Mouse (Mus musculus) midbrain, postnatal 0 days (tissue): ENCODE measurements around the gene Gm3468. TPM values are rescaled to one million over a fixed set of nuclear protein-coding genes. Genes with fewer than 3 reads are reported as not detected.
"Not testable (repeated sequence)": the region's sequence is repeated elsewhere in the genome, so short reads cannot be mapped to it uniquely, and the experiment has no call there.

Experiments
- ATAC-seq: fragments of 200-750 bp; cut with Nextera tagmentation; 2 replicates; pipeline ENCODE4 v1.8.0; 2017; ENCODE audit warnings: moderate number of reproducible peaks, mild to moderate bottlenecking, moderate TSS enrichment, moderate library complexity; ENCODE audit not compliant: low FRiP score
- DNase-seq: peaks from one replicate; pipeline ENCODE4 v3.0.0-alpha.2; 2015; ENCODE audit warnings: low spot score
- H3K27ac ChIP-seq: fragments of 300-500 bp; sonication (generic); 2 replicates; pipeline ENCODE4 v1.5.1; 2014; ENCODE audit warnings: low read depth, mild to moderate bottlenecking, low read length, mixed read lengths
- H3K27me3 ChIP-seq: fragments of 300-500 bp; sonication (generic); 2 replicates; pipeline ENCODE4 v1.6.1; 2014; ENCODE audit warnings: low read length, control low read depth, mixed read lengths; ENCODE audit not compliant: insufficient read depth
- H3K36me3 ChIP-seq: fragments of 300-500 bp; sonication (generic); 2 replicates; pipeline ENCODE4 v1.6.1; 2014; ENCODE audit warnings: low read length, control low read depth, mixed read lengths; ENCODE audit not compliant: insufficient read depth
- H3K4me1 ChIP-seq: fragments of 300-500 bp; sonication (generic); 2 replicates; pipeline ENCODE4 v1.6.1; 2014; ENCODE audit warnings: mild to moderate bottlenecking, control low read depth, antibody characterized with exemption, low read length, mixed read lengths; ENCODE audit not compliant: insufficient read depth
- H3K4me2 ChIP-seq: fragments of 300-500 bp; sonication (generic); 2 replicates; pipeline ENCODE4 v1.6.1; 2014; ENCODE audit warnings: low read depth, mild to moderate bottlenecking, low read length, mixed read lengths; ENCODE audit not compliant: poor library complexity, severe bottlenecking
- H3K4me3 ChIP-seq: fragments of 300-500 bp; sonication (generic); 2 replicates; pipeline ENCODE4 v1.5.1; 2014; ENCODE audit warnings: low read depth, mild to moderate bottlenecking, low read length, moderate library complexity
- H3K9ac ChIP-seq: fragments of 300-500 bp; sonication (generic); replicated peaks from 2 replicates; pipeline ENCODE4 v1.6.1; 2014; ENCODE audit warnings: mild to moderate bottlenecking, low read length, moderate library complexity, mixed read lengths; ENCODE audit not compliant: poor library complexity, severe bottlenecking
- H3K9me3 ChIP-seq: fragments of 300-500 bp; sonication (generic); 2 replicates; pipeline ENCODE4 v1.6.1; 2016; ENCODE audit warnings: low read length, control low read depth
- CTCF ChIP-seq: IDR thresholded peaks from 2 replicates; pipeline ENCODE4 v1.5.1; 2016; ENCODE audit warnings: antibody characterized with exemption, mild to moderate bottlenecking
- WGBS: fragments of 180-500 bp; shearing (Covaris S2); extraction: QIAGEN DNeasy Blood & Tissue Kit; methylation state at CpG from one replicate; pipeline ENCODE4 v1.1.7; 2014; 5-methylcytosine and 5-hydroxymethylcytosine counted together
- polyA plus RNA-seq: library from polyadenylated mRNA; unstranded; fragments of >200 nt; fragmentation: Nextera tagmentation; extraction: Ambion mirVana; gene quantifications from 2 replicates; pipeline ENCODE4 v1.2.1, GENCODE M21; 2015
- total RNA-seq: library from RNA; depleted of rRNA; stranded (reverse); fragments of >200 nt; gene quantifications from 2 replicates; pipeline ENCODE4 v1.2.3, GENCODE M21; 2014; rRNA removed

Gene Gm3468
- 4.5 and 5.1 TPM in 2 replicates for total RNA-seq
- polyA plus RNA-seq, result 6.9 and 7.4 TPM in 2 replicates

- Histone ChIP-seq H3K4me2 (peak within 1 kb of the TSS; percentile 34; the same call in 1 of the 2 replicates), H3K4me3 (peak within 1 kb of the TSS; percentile 34)
- H3K9me3 ChIP-seq, H3K4me1 ChIP-seq, H3K9ac ChIP-seq, H3K36me3 ChIP-seq, H3K27ac ChIP-seq, H3K27me3 ChIP-seq: not testable (repeated sequence)
- peak; percentile 91 for ATAC-seq
- peak; percentile 72 for TF ChIP-seq CTCF
- WGBS, result 0% methylated on average over 14 of the region's 51 CpGs
- DNase-seq, result peak; percentile 65
These were observed at the start of gene Gm3468 for GRCm38 (mm10) chr14:6108272-6108925. Gene Gm3468 (minus strand): TSS chr14:6108665.

GRCm38 (mm10) chr14:6125707-6126106 lies 17.2 kb upstream of the Gm3468 start, which contains the start of gene Gm3476:
Gene Gm3476 (minus strand): TSS chr14:6125807.
- not testable (repeated sequence) for H3K4me2 ChIP-seq, DNase-seq, H3K27ac ChIP-seq, H3K4me3 ChIP-seq, H3K36me3 ChIP-seq, H3K27me3 ChIP-seq, ATAC-seq, H3K4me1 ChIP-seq, H3K9ac ChIP-seq, H3K9me3 ChIP-seq
- no CpG with 5 or more reads among the region's 1 CpGs for WGBS

- not testable (repeated sequence) for ATAC-seq, H3K9me3 ChIP-seq, H3K27me3 ChIP-seq, H3K9ac ChIP-seq, H3K4me1 ChIP-seq, H3K36me3 ChIP-seq, H3K27ac ChIP-seq
- Histone ChIP-seq H3K4me3 (peak overlapping the region; percentile 34), H3K4me2 (peak overlapping the region; percentile 34; the same call in 1 of the 2 replicates)
- TF ChIP-seq CTCF, result peak; percentile 51
- DNase-seq, result peak; percentile 0
- 10% methylated on average over 8 of the region's 9 CpGs for WGBS
These were observed 965 bp downstream of the Gm3468 start for GRCm38 (mm10) chr14:6107500-6107899.

GRCm38 (mm10) chr14:6093842-6094241 lies 14.6 kb downstream of the Gm3468 start, which contains the start of gene Gm8206:
Gene Gm8206 (minus strand): TSS chr14:6093942.
- DNase-seq, H3K9me3 ChIP-seq, H3K4me3 ChIP-seq, H3K27me3 ChIP-seq, H3K36me3 ChIP-seq, H3K9ac ChIP-seq, H3K27ac ChIP-seq, H3K4me2 ChIP-seq, H3K4me1 ChIP-seq, ATAC-seq: not testable (repeated sequence)
- 81% methylated on average over 2 of the region's 3 CpGs for WGBS

- not testable (repeated sequence) for H3K4me1 ChIP-seq, H3K4me3 ChIP-seq, DNase-seq, H3K9me3 ChIP-seq, H3K36me3 ChIP-seq, H3K27me3 ChIP-seq, H3K27ac ChIP-seq, H3K4me2 ChIP-seq, ATAC-seq, H3K9ac ChIP-seq
- 92% methylated on average over 2 of the region's 4 CpGs for WGBS
These were observed 50.3 kb downstream of the Gm3468 start, which contains the start of gene Gm6337 for GRCm38 (mm10) chr14:6058167-6058566. Gene Gm6337 (minus strand): TSS chr14:6058267.

Other genes with a start within 250 kb of the Gm3468 start
- gene Gm8237, start 228.3 kb downstream of the Gm3468 start, total RNA-seq, result 0.49 and 1.2 TPM in 2 replicates
- 1.4 and 1.6 TPM in 2 replicates for gene Gm8237, start 228.3 kb downstream of the Gm3468 start, polyA plus RNA-seq
- gene Gm3248, start 146.9 kb downstream of the Gm3468 start, total RNA-seq, result 2.6 and 3.6 TPM in 2 replicates
- gene Gm3248, start 146.9 kb downstream of the Gm3468 start, polyA plus RNA-seq, result 3.4 and 4.4 TPM in 2 replicates
- not detected in 2 replicates for gene Gm3453, start 129.5 kb downstream of the Gm3468 start, total RNA-seq
- gene Gm3453, start 129.5 kb downstream of the Gm3468 start, polyA plus RNA-seq, result not detected in 2 replicates
- not detected in 2 replicates for gene Gm6337, start 50.4 kb downstream of the Gm3468 start, total RNA-seq
- not detected in 2 replicates for gene Gm6337, start 50.4 kb downstream of the Gm3468 start, polyA plus RNA-seq
- gene Gm8206, start 14.7 kb downstream of the Gm3468 start, total RNA-seq, result 4.4 and 5.6 TPM in 2 replicates
- 5.9 and 6.7 TPM in 2 replicates for gene Gm8206, start 14.7 kb downstream of the Gm3468 start, polyA plus RNA-seq
- not detected in 2 replicates for gene Gm3476, start 17.1 kb upstream of the Gm3468 start, total RNA-seq
- not detected in 2 replicates for gene Gm3476, start 17.1 kb upstream of the Gm3468 start, polyA plus RNA-seq
- not detected in 2 replicates for gene Gm21560, start 110.6 kb upstream of the Gm3468 start, total RNA-seq
- not detected in 2 replicates for gene Gm21560, start 110.6 kb upstream of the Gm3468 start, polyA plus RNA-seq
- gene Gm3411, start 178.6 kb upstream of the Gm3468 start, total RNA-seq, result 2.6 and 5.8 TPM in 2 replicates
- gene Gm3411, start 178.6 kb upstream of the Gm3468 start, polyA plus RNA-seq, result 10.2 and 10.3 TPM in 2 replicates
- not detected in 2 replicates for gene Gm21103, start 196.2 kb upstream of the Gm3468 start, total RNA-seq
- 0.23 TPM in 1 of 2 replicates, not detected in the other for gene Gm21103, start 196.2 kb upstream of the Gm3468 start, polyA plus RNA-seq
- not detected in 2 replicates for gene Gm3618, start 235.0 kb upstream of the Gm3468 start, total RNA-seq
- not detected in 2 replicates for gene Gm3618, start 235.0 kb upstream of the Gm3468 start, polyA plus RNA-seq